Mouse (Mus musculus): ENCODE results near the gene Exosc9. TPM values are rescaled to one million over a fixed set of nuclear protein-coding genes. Genes with fewer than 3 reads are reported as not detected.
A peak's percentile ranks its signal among the peaks of the same experiment; 100 is the strongest.
"Not testable (repeated sequence)": the region's sequence is repeated elsewhere in the genome, so short reads cannot be mapped to it uniquely, and the experiment has no call there.

Gene Exosc9
- total and polyA plus RNA-seq, 3 experiments = 8.2 to 16.4 (median 15.6) TPM

DNA sequence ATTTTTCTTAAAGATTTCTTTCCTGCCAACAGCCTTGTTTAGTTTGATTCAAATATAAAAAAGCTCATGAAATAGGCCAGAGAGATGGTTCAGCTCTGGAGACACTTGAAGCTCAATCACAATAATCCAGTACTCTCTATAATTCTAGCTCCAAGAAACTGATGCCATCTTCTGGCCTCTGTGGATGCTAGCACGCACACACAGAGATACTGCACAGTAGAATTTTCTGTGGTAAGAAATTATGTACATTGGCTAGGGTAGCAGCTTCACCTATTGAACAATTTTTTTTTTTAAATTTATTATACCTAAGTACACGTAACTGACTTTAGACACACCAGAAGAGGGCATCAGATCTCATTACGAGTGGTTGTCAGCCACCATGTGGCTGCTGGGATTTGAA, 11.3 kb downstream of the Exosc9 start:
- TF ChIP-seq POLR2A (IDR thresholded peaks at IDR 0.05; ENCODE audit: insufficient read depth, low read depth, low read length) (no peak), EP300 (IDR thresholded peaks at IDR 0.05; ENCODE audit: insufficient read depth, low read depth, low read length) (no peak), CTCF (IDR thresholded peaks at IDR 0.05) (no peak)
- Histone ChIP-seq H3K4me3 (no peak overlapping the region), H3K36me3 (ENCODE audit: control insufficient read depth, insufficient read depth, low read length) (no peaks in the 10 kb centered on the region; the same call in 1 of the 2 replicates), H3K9ac (ENCODE audit: low read depth, low read length) (no peak overlapping the region), H3K79me2 (replicated peaks; ENCODE audit: control insufficient read depth, insufficient read depth, low read length) (no peaks in the 10 kb centered on the region; the same call in 1 of the 2 replicates), H3K27ac (no peak overlapping the region), H3K4me1 (ENCODE audit: control insufficient read depth, insufficient read depth, low read length) (no peaks in the 10 kb centered on the region), H3K27me3 (ENCODE audit: control insufficient read depth, insufficient read depth, low read length) (no peaks in the 10 kb centered on the region)
- 93% methylated on average over 3 of the region's 3 CpGs for WGBS
- no peak for DNase-seq
- intact Hi-C loops (cut with DNase I) = no loop called here

DNA sequence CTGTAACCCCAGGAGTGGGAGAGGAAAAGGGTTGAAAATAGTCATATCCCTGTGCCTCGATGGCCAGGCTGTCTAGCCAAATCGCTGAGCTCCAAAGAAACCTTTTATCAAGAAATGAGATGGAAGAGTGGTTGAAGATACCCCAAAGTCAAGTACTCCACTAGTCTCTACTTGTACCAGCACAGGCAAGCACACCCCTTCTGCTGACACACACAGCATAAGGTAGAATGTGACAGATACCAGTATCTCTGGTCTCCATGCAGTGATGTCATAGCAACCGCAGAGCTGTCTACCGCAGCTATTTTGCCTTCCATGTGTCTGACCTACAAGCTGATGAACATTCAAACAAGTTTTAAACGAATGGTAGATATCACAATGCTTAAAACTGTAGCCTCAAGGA, 17.4 kb downstream of the Exosc9 start:
- no peak for DNase-seq
- Histone ChIP-seq H3K9ac (ENCODE audit: low read depth, low read length) (no peak overlapping the region), H3K79me2 (replicated peaks; ENCODE audit: control insufficient read depth, insufficient read depth, low read length) (peaks cover 2% of the 10 kb centered on the region; the same call in 1 of the 2 replicates), H3K36me3 (ENCODE audit: control insufficient read depth, insufficient read depth, low read length) (no peaks in the 10 kb centered on the region), H3K4me3 (no peak overlapping the region), H3K4me1 (ENCODE audit: control insufficient read depth, insufficient read depth, low read length) (no peaks in the 10 kb centered on the region), H3K27me3 (ENCODE audit: control insufficient read depth, insufficient read depth, low read length) (no peaks in the 10 kb centered on the region), H3K27ac (no peak overlapping the region)
- no peak for TF ChIP-seq CTCF (IDR thresholded peaks at IDR 0.05)
- no peak for TF ChIP-seq EP300 (IDR thresholded peaks at IDR 0.05; ENCODE audit: insufficient read depth, low read depth, low read length)
- WGBS = 56% methylated on average over 5 of the region's 5 CpGs
- intact Hi-C loops (cut with DNase I) = loop anchor here (5.0 to 10.0 kb wide), 2 partner anchors 93 to 505 kb away; partner anchors contain the start of genes 1810062G17Rik, Acad9 and Anxa5

DNA sequence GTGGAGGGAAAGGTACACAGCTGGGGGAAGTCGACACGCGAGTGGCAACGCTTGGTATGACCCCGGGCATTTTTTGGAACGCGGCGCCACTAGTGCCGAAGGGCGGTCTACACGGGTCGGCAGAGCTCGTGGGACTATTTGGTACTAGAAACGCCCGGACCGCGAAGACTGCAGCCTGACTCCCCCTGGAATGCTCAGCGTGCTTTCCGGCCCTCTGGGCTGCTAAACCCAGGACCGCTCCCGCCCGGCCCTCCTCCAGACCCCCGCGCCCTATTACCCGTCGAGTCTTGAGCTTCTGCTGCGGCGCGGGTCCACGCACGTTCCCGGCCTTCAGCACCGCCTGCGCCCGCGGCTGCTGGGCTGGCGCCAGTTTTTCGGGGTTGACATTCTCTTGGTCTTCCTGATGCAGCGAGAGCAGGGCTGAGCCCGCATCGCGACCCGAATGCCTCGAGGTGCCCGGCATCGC, 19.0 kb downstream of the Exosc9 start:
- TF ChIP-seq POLR2A (IDR thresholded peaks at IDR 0.05; ENCODE audit: insufficient read depth, low read depth, low read length) (no peak), CTCF (IDR thresholded peaks at IDR 0.05) (no peak), EP300 (IDR thresholded peaks at IDR 0.05; ENCODE audit: insufficient read depth, low read depth, low read length) (no peak)
- DNase-seq = no peak
- no peak overlapping the region for H3K27ac ChIP-seq
- no peaks in the 10 kb centered on the region for H3K36me3 ChIP-seq (ENCODE audit: control insufficient read depth, insufficient read depth, low read length)
- peaks cover 2% of the 10 kb centered on the region; the same call in 1 of the 2 replicates for H3K79me2 ChIP-seq (replicated peaks; ENCODE audit: control insufficient read depth, insufficient read depth, low read length)
- H3K9ac ChIP-seq (ENCODE audit: low read depth, low read length) = no peak overlapping the region
- intact Hi-C loops (cut with DNase I) = loop anchor here (5.0 to 10.0 kb wide), 2 partner anchors 94 to 507 kb away; partner anchors contain the start of genes 1810062G17Rik, Acad9 and Anxa5
- WGBS = under 1% methylated on average over 46 of the region's 46 CpGs
- H3K27me3 ChIP-seq (ENCODE audit: control insufficient read depth, insufficient read depth, low read length) = no peaks in the 10 kb centered on the region
- H3K4me1 ChIP-seq (ENCODE audit: control insufficient read depth, insufficient read depth, low read length) = no peaks in the 10 kb centered on the region
- peak overlapping the region; percentile 60 for H3K4me3 ChIP-seq

DNA sequence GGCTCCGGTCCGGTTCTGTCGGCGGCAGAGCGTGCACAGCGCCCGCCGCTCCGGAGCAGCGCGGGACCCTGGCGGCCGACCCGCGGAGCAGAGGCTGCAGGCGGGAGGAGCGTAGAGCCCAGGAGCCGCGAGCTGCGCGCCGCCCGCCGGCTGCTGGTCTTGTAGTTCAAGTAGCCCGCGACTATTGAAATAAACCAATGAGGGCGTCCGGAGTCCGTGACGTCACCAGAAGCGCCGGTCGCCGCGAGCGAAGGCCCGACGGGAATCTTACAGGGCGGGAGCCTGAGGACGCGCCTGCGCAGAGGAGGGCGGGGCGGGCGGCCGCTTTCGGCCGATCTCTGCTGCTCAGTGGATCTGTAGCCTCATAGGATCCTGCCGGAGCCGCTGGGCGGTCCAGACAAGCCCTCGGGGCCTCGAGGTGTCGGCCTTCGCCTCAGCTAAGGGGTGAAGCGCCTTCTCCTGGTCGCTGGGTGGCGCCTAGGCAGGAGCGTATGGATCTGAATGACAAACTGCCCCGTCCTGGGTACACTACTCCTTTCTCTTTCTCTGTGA, 19.5 kb downstream of the Exosc9 start, which contains the start of gene Ccna2:
Gene Ccna2 (minus strand): TSS at position 324 of the 552 bp plus-strand sequence.
- peak; percentile 97 to 99 for DNase-seq
- intact Hi-C loops (cut with DNase I) = loop anchor here (1.0 to 10.0 kb wide), 3 partner anchors 20 to 507 kb away; partner anchors contain the start of genes 1810062G17Rik, Acad9, Anxa5 and Exosc9

DNA sequence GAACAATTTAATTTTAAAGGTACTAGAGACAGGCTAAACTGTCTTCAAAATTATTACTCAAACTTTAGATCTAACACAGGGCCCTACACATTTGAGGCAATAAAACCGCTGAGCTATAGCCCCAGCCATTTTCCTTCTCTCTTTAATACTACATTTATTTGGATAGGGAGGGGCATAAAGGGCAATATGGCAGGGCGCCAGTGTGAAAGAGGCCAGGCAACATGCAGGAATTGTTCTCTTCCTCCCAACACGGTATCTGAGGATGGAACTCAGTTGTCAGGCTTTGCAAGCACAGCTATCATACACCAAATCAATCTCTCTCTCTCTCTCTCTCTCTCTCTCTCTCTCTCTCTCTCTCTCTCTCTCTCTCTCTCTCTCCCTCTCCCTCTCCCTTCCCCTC, 46.4 kb downstream of the Exosc9 start:
- 57% methylated on average over 3 of the region's 3 CpGs for WGBS
- Histone ChIP-seq H3K27me3 (ENCODE audit: control insufficient read depth, insufficient read depth, low read length) (no peaks in the 10 kb centered on the region), H3K36me3 (ENCODE audit: control insufficient read depth, insufficient read depth, low read length) (no peaks in the 10 kb centered on the region), H3K4me1 (ENCODE audit: control insufficient read depth, insufficient read depth, low read length) (no peaks in the 10 kb centered on the region), H3K4me3 (no peak overlapping the region), H3K79me2 (replicated peaks; ENCODE audit: control insufficient read depth, insufficient read depth, low read length) (no peaks in the 10 kb centered on the region), H3K9ac (ENCODE audit: low read depth, low read length) (no peak overlapping the region), H3K27ac (no peak overlapping the region)
- DNase-seq = no peak
- TF ChIP-seq EP300 (IDR thresholded peaks at IDR 0.05; ENCODE audit: insufficient read depth, low read depth, low read length) (no peak), CTCF (IDR thresholded peaks at IDR 0.05) (no peak), POLR2A (IDR thresholded peaks at IDR 0.05; ENCODE audit: insufficient read depth, low read depth, low read length) (no peak)
- intact Hi-C loops (cut with DNase I) = no loop called here

More for the DNA sequence above, 19.5 kb downstream of the Exosc9 start, which contains the start of gene Ccna2:
- TF ChIP-seq EP300 (IDR thresholded peaks at IDR 0.05; ENCODE audit: insufficient read depth, low read depth, low read length) = no peak; the same call in 1 of the 2 replicates
- TF ChIP-seq POLR2A (IDR thresholded peaks at IDR 0.05; ENCODE audit: insufficient read depth, low read depth, low read length) = peak; percentile 78
- TF ChIP-seq CTCF (IDR thresholded peaks at IDR 0.05) = peak; percentile 82
- WGBS = under 1% methylated on average over 60 of the region's 60 CpGs
- H3K36me3 ChIP-seq (ENCODE audit: control insufficient read depth, insufficient read depth, low read length) = no peaks in the 10 kb centered on the region
- no peaks in the 10 kb centered on the region for H3K27me3 ChIP-seq (ENCODE audit: control insufficient read depth, insufficient read depth, low read length)
- H3K27ac ChIP-seq = peak within 1 kb of the TSS; percentile 72
- H3K79me2 ChIP-seq (replicated peaks; ENCODE audit: control insufficient read depth, insufficient read depth, low read length) = peaks cover 2% of the 10 kb centered on the region; the same call in 1 of the 2 replicates
- peak within 1 kb of the TSS; percentile 50 for H3K9ac ChIP-seq (ENCODE audit: low read depth, low read length)
- no peaks in the 10 kb centered on the region for H3K4me1 ChIP-seq (ENCODE audit: control insufficient read depth, insufficient read depth, low read length)
- H3K4me3 ChIP-seq = peak within 1 kb of the TSS; percentile 60

DNA sequence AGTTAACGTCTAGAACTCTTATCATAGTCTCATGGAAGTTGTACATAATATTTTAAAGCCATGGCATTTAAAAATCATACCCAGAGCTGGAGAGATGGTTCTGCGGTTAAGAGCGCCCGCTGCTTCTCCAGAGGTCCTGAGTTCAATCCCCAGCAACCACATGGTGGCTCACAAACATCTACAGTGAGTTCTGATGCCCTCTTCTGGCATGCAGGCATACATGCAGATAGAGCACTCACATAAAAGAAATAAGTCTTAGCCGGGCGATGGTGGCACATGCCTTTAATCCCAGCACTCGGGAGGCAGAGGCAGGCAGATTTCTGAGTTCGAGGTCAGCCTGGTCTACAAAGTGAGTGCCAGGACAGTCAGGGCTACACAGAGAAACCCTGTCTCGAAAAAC, 47.4 kb downstream of the Exosc9 start:
- DNase-seq; H3K27ac ChIP-seq; H3K9ac ChIP-seq (ENCODE audit: low read depth, low read length); H3K79me2 ChIP-seq (replicated peaks; ENCODE audit: control insufficient read depth, insufficient read depth, low read length); H3K4me1 ChIP-seq (ENCODE audit: control insufficient read depth, insufficient read depth, low read length); intact Hi-C loops (cut with DNase I); H3K36me3 ChIP-seq (ENCODE audit: control insufficient read depth, insufficient read depth, low read length); H3K4me3 ChIP-seq; H3K27me3 ChIP-seq (ENCODE audit: control insufficient read depth, insufficient read depth, low read length): not testable (repeated sequence)
- TF ChIP-seq CTCF (IDR thresholded peaks at IDR 0.05) = 0 out of 2 replicates have a peak, but pooled peaks have one; percentile 7
- WGBS = 87% methylated on average over 8 of the region's 9 CpGs
